8 mouse cellular contexts compared by ENCODE assay signal in the genomic region with DNA sequence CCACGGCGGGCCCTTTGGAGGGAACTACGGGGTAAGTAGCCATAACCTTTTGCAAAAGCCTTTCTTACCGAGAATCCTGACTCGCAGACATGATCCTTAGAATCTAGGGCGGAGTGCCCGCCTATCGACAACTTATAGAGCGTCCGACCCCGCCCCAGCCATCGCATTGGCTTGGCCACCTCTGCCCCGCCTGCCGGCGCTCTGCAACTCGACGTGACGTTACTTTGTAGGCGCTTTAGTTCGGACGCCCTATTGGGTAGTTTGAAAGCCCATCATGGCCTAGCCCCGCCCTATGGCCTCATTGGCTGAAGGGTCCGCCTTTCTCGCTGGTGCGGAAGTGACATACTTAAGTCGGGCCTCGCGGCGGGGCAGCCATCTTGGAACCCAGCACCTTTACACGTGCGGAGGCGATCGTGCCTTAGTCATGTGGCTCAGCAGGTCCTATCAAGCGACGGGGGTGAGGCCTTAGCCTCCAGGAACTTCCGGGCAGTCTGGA. TPM values are rescaled to one million over a fixed set of nuclear protein-coding genes. Genes with fewer than 3 reads are reported as not detected.
A peak's percentile ranks its signal among the peaks of the same experiment; 100 is the strongest.
DNase-seq lines count a peak whose midpoint lies in the region; ATAC-seq lines count a peak whose summit lies in the region.

A gene (minus strand): TSS at position 213 of the 496 bp plus-strand sequence.

- H3K36me3 ChIP-seq in hindbrain, embryonic 12.5 days = peaks cover 75% of the 10 kb centered on the region

- H3K4me1 ChIP-seq in hindbrain, embryonic 12.5 days = peaks cover 30% of the 10 kb centered on the region

- peak within 1 kb of the TSS; percentile 96 for H3K27ac ChIP-seq in hindbrain, embryonic 12.5 days

- peak within 1 kb of the TSS; percentile 89 for H3K4me3 ChIP-seq in hindbrain, embryonic 12.5 days

- under 1% methylated on average over 36 of the region's 36 CpGs for WGBS in hindbrain, embryonic 12.5 days

- ATAC-seq in hindbrain, embryonic 12.5 days (ENCODE audit: low FRiP score) = peak; percentile 97

- H3K9ac ChIP-seq in hindbrain, embryonic 12.5 days = peak within 1 kb of the TSS; percentile 99

- H3K9me3 ChIP-seq in hindbrain, embryonic 12.5 days (replicated peaks) = no peaks in the 10 kb centered on the region

- peak; percentile 100 for DNase-seq in NIH3T3 (ENCODE audit: low read depth)
- peak; percentile 99 to 100 for DNase-seq in cerebellum, postnatal 10 days
- DNase-seq in frontal cortex, postnatal 10 days (ENCODE audit: low spot score in 2 of 2) = peak; percentile 100
- DNase-seq in layer of hippocampus, postnatal 14 days (ENCODE audit: low spot score in 2 of 2) = peak; percentile 100
- DNase-seq in lung, postnatal 14 days = peak; percentile 99
- peak; percentile 99 for DNase-seq in retina, adult 2 months (ENCODE audit: low read depth, low spot score)
- DNase-seq in thymus, postnatal 36 days = peak; percentile 99 to 100

- H3K4me2 ChIP-seq in hindbrain, embryonic 12.5 days (replicated peaks) = peak within 1 kb of the TSS; percentile 97

- no peaks in the 10 kb centered on the region for H3K27me3 ChIP-seq in hindbrain, embryonic 12.5 days

RNA-seq across cellular contexts. Expression of the gene that starts here (rescaled TPM):
- 555 and 589 TPM in 2 replicates for polyA plus RNA-seq in hindbrain, embryonic 12.5 days (2016; fragmentation: Nextera tagmentation; extraction: Ambion mirVana)
- 100 to 1,000 TPM; 409 to 418 TPM for total RNA-seq in layer of hippocampus, postnatal 14 days (2021)

Comparison
In these comparisons a context has a peak if more than half of its experiments do, and no peak if none do; other contexts are left out.
1. Peak in every context shown above with its lines: DNase-seq, ATAC-seq, H3K4me3 ChIP-seq and H3K27ac ChIP-seq.